Mouse (Mus musculus): Measurements from ENCODE around the gene 1190007I07Rik.

The 1190007I07Rik gene
- long read RNA-seq, experiment 1, transcript 1190007I07Rik-201 (3 exons, 716 nt): major isoform, 7 of 11 reads
- long read RNA-seq, experiment 1, partial matches to known transcripts: 0 of 11 reads
- long read RNA-seq, experiment 1, other reads (novel, unspliced or antisense): 0 of 11 reads
- long read RNA-seq, experiment 2, transcript 1190007I07Rik-201 (3 exons, 716 nt): major isoform, 7 of 10 reads
- long read RNA-seq, experiment 2, partial matches to known transcripts: 0 of 10 reads
- long read RNA-seq, experiment 2, other reads (novel, unspliced or antisense): 0 of 10 reads

DNA sequence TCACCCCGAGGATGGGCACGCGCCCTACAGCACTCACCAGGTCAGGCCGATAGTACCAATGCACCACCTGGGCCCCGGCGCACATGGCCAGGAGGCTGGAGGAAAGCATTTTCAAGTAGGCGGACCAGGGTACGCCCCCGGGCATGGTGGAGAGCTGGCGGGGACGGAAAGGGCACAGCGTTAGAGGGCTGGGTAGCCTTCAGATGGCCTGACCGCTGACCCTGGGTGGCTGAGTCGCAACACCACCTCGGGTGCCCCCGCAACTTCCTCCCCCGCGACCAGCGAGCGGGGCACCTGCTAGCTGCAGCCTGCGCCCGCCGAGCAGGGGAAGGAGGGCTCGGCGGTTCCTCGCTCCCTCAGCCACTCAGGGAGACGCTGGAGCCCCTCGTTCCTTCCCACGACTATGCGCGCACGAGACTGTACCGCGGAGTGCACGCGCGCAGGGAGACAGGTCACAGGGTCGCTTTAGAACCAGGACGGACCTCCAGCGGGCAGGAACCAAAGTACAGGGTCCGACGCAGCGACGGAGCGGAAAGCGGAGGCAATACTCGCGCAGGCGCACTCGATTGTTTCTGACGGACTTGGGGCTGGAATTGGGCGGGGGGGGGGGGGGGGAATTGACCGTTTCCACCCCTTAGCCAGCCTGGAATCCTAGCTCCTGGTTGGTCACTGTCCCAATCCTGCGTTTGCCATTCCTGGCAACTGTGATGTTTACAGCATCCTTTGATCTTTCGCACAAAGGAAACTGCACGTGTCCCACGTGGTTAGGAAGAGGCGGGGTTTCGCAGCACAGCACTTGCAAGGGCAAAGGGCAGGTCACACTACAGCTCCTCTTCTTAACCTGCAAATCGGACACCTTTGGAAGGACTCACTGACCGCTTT is at the start of gene 1190007I07Rik:
1190007I07Rik (minus strand) TSS at position 558 of the 882 bp plus-strand sequence.
- intact Hi-C loops (cut with DNase I): loop anchor here (10.0 kb wide), 1 partner anchor 998 kb away; the partner anchor contains the start of genes Ankrd24 and Sirt6

DNA sequence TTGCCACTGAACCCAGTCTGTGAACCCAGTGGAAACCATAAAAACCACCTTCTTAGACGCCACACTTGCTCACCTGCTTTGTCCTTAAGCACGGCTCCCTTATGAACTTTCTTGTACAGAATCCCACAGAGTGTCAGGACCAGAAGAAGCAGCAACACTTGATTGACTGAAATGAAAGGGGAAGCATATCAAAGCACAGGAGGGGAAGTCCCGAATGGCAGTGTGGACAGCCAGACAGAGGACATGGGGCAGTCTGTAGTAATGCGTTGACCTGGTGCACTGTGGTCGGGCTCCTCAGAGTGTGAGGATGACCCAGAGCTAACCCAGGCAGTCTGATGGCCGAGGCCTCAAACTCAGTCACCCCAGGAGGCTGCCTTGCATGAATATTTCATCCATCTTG is 47.2 kb upstream of the 1190007I07Rik start:
- intact Hi-C loops (cut with DNase I): no loop called here

DNA sequence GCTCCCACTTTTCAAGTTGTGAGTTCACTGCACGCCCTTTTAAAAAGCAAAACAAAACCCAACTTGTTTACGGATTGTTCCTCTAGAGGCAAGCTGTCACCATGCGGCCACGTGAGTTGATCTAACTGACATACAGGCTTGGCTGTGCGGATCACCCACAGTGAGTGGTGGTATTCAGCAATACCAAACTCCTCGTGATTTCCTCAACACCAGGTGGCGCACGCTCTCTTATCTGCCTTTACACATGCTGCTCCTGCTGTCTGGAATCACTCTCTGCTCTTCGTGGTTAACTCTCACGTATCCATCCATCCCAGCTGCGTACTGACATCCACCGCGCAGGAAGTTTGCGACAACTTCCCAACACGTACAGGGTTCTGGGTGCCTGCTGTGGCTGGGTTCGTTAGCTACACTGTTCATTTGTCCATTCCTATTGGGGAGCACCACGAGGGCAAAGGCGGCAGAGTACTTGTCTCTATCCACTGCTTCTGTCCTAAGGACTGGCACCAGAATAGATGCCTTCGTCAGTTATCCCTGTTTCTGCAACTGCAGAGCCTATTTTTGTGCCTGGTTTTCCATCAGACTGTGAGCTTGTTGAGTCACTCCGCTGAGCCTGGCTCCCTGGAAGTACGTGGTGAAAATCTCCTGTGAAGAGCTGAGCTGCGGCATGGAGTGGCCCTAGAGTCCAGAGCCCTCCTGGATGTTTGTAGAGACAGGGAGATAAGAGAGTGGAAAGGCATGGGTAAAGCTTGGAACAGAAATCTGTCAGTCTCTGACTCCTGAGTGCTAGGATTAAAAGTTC is 43.6 kb upstream of the 1190007I07Rik start:
- intact Hi-C loops (cut with DNase I): no loop called here

DNA sequence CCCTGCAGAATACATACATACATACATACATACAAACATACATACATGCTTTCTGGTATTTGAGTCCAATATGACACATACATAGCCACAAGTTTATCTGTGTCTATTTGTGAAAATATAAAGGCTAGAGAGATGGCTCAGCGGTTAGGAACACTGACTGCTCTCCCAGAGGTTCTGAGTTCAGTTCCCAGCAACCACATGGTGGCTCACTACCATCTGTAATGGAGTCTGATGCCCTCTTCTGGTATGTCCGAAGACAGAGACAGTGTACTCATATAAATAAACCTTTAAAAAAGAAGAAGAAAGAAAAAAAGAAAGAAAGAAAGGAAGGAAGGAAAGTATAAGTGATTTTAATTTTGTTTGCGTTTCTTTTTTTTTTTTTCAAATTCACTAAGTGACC is 42.9 kb upstream of the 1190007I07Rik start:
- intact Hi-C loops (cut with DNase I): no loop called here

DNA sequence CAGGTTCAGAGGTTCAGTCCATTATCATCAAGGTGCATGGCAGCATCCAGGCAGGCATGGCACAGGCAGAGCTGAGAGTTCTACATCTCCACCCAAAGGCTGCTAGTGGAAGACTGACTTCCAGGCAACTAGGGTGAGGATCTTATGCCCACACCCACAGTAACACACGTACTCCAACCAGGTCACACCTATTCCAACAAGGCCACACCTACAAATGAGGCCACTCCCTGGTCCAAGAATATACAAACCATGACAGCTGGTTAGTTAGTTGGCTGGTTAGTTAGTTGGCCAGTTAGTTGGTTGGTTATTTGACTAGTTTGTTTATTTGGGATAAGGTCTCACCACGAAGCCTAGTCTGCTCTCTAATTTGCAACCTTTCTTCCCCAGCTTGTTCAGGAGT is 40.3 kb upstream of the 1190007I07Rik start:
- intact Hi-C loops (cut with DNase I): no loop called here

DNA sequence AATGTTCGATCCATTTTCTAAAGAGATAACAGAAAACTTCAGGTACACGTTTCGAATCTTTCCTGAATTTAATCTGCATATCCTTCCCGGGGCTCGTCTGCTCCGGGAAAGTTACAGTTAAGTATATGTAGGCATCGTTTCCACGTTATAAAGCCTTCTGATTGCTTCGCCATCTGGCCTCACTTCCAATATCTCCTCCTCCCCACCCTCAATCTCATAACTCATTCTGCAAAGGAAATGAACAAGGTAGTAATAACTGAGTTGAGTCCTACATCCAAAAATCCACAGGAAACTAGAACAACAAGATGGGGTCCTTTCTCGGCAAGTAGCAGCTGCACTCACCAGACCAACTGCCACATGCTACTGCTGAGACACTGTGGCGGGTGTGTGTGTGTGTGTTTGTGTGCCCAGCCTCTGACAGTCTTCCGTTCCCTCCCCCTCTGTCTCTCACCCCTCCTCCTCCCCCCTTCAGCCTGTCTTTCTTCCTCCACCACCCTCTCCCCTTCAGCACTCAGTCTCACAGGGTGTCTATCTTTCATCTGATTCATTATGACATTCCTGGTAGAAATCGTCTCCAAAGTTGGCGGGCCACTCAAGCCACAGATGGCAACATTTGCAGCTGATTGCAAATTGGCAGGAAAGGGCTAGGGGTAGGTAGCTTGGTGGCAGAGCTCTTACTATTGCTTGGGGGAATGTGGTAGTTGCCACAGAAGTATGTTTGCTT is 39.4 kb upstream of the 1190007I07Rik start:
- intact Hi-C loops (cut with DNase I): no loop called here

DNA sequence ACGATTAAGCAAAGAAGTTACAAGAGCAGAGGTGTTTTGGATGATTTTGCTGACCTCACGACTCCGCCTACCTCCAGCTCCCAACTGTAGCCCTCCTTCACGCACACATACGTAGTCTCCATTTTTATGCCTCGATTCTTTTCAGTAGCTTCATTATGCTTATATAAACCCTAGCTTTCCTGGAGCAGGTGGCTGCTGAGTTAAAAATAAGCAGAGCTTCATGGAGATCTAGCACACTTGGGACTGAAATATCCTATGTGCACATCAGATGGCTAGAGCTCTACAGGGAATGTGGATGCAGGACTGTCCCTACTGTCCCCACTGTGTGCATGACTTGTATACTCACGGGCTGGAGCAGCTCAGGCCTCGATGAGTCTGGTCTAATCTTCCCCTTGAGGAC is 38.8 kb upstream of the 1190007I07Rik start:
- intact Hi-C loops (cut with DNase I): no loop called here

DNA sequence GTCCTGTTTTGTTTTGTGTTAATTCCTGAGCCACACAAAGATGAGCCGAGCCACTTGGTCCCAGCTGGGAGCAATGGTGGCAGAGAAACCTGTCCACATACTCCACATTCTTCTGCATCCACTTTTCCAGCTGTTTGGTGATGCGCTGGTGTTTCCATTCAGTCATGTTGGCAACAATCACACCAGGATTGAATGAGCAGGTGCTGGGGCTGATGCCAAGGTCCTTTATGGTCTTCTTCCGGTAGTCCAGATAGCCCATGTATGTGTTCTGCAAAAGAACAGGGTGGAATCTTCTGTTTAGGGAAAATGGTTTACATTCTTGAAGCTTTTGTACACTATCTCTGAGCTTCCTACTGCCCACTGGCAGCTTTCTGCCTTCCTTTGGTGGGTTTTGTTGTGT is 31.6 kb upstream of the 1190007I07Rik start:
- intact Hi-C loops (cut with DNase I): no loop called here

DNA sequence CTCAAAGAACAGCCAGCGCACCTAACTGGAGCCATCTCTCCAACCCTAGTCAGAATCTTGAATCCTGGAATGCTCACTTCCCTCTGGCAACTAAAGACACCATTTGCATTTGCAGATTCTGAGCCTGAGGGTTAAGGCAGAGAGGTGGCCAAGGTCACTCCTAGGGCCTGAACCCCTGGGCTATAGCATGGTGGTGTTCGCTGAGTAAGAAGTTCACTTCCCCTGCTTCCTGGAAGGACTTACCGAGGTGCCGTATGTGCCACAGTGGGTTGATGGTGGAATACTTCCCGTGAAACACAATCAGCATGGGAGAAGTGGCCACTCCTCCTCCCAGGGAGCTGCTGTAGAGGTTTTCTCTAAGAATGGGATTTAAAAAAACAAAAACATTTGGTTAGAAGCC is 29.6 kb upstream of the 1190007I07Rik start:
- intact Hi-C loops (cut with DNase I): no loop called here

DNA sequence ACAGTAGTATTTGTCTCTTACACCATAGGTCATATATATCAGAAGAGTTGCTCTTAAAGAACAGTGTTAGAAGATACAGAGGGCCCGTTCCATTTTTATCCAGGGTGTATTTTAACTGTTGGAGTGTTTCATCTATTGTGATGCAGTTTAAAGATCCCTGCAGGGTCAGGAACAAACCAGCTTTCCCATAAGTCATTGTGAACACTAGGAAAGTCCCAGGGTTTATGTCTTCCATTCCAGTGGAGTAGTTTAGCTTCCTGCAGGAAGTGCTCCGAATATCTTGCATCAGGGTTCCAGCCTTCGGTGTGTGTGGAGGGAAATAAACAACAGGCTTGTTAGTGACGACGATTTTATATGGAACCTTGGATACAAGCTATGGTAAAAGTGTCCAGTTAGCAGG is 28.2 kb upstream of the 1190007I07Rik start:
- intact Hi-C loops (cut with DNase I): no loop called here

DNA sequence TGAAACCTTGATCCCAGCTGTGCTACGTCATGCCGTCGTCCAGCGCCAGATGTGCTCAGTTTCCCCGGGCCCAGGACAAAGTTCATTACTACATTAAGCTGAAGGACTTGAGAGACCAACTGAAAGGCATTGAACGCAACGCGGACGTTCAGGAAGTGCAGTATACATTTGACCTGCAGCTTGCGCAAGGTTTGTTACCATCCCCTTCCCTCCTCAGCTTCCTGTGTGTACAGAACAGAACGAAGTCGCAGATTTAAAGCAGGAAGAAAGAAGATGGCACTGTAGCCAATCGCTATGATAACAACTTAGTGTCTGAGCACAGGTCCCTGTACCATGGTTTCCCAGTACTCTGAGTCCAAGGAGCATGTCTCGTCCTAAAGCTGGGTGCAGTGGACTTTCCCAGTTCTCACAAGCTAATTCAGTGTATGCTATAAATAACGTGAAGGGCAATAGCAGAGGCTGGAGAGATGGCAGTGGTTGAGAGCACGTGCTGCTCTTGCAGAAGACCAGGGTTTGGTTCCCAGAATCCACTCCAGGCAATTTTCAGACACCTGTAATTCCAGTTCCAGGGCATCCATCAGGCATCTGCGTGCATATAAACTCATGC is 24.3 kb upstream of the 1190007I07Rik start:
- intact Hi-C loops (cut with DNase I): no loop called here

DNA sequence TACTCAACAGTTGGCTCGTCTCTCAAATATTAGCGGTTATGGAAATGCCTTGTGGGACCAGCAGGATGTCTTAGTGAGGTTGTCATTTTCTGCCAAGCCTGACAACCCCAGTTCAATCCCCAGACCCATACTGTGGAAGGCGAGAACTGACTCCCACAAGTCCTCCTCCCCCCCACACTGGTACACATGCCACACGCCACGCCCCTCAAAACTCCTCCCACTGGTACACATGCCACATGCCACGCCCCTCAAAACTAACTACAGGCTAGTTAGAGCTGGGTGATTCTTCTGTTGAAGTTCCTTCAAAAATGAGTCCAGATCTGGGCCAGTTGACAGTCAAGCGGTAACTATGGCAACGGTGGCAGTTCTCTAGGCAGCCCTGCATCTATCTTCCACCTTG is 23.1 kb upstream of the 1190007I07Rik start:
- intact Hi-C loops (cut with DNase I): no loop called here

DNA sequence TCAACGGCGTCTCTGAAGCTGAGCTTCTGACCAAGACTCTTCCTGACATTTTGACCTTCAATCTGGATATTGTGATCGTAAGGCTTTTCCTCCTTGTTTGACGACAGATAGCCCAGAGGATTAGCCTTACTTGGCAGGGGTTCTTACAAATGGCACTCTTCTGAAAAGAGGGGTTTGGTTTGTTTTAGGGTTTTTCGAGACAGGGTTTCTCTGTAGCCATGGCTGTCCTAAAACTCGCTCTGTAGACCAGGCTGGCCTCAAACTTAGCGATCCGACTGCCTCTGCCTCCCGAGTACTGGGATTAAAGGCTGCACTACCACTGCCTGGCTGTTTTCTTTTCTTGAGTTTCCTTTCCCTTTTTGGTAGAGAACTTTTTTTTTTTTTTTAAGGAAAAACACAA is 18.5 kb upstream of the 1190007I07Rik start:
- intact Hi-C loops (cut with DNase I): no loop called here

DNA sequence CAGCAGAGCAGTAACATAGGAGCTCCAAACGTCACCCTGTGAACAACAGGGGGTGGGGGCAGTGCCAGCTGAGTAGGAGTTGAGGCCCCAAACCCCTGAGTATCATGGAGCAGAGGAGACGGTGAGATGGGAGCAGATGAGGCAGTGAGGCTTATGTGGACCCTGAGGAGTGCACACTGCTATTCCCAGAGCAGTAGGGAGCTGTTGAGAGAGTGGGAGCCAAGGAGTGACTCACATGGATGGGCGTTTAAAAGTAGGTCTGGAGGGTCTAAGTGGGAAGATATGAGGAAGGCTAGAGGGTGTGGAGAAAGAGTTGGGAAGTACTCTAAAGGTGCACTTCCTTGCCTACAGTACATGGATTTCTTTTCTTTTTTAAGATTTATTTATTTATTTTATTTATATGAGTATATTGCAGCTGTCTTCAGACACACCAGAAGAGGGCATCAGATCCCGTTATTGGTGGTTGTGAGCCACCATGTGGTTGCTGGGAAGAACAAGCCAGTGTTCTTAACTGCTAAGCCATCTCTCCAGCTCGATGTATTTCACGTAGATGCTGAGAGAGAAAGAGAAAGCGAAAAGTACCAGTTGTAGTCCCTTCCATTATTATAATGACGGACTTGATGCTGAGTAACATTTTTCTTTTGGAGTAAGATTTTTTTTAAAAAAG is 16.1 kb upstream of the 1190007I07Rik start:
- intact Hi-C loops (cut with DNase I): no loop called here

DNA sequence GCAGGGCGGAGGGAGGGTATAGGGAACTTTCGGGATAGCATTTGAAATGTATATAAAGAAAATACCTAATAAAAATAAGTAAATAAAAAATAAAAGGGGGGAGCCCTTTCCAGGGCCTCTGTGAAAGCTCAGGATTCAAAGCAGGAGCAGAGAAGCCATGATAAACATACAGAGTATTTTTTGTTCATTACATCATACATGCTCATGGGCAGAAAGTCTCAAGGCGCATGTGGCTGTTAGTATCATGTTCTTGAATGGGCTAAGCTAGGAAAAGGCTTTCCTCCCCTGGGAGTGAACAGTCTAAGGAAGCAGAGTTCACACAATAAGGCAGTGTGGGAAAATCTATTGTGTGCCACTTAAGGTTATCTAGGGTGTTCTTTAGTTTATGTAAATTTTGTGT is 13.3 kb upstream of the 1190007I07Rik start:
- intact Hi-C loops (cut with DNase I): no loop called here

DNA sequence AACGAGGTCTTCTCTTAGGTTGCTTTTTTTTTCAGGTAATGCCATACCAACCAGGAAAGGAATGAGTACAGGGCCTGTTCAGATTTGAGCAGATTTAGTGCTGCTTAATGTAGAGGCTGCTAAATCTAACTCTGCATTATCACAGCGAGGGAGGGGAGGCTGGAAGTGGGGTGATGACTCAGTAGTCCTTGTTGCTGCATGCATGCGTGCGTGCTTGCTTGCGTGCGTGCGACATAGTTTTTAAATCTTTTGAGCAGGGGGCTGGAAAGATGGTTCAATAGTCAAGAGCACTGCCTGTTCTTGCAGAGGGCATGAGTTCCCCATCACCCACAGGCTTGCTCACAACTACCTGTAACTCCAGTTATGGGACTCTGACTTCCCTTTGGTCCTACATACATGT is 11.3 kb upstream of the 1190007I07Rik start:
- intact Hi-C loops (cut with DNase I): no loop called here

DNA sequence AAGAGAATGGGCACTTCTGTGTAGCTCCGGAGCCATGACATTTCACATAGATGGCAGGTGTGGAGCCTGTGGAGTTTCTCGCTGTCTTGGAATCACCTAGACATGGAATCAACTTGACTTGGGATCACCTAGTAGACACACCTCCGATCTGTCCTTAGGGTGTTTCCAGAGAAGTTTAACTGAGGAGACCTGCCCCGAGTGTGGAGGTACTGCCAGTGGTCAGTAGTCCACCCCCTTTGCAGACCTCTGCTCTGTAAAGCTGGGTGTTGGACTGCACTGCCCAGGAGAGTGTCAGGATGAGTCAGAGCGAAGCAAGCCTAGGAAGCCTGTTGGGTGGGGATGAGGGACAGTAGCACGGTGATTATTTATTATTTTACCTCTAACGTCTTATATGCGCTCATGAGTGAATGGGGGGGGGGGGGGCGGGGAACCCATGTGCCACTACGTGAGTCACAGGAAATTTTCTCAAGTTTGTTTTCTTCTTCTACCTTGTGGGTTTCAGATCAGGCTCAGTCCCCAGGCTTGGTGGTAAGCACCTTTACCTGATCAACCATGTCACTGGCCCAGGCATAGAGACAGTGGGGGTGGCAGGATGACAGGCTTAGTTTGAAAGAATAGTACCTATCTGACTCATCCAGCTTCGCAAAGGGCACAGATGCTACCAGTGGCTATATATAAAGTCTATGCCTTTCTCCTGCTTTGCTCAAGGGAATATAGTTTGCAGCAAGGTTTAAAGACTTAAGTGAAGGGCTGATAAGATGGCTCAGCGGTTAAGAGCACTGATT is 9.7 kb upstream of the 1190007I07Rik start:
- intact Hi-C loops (cut with DNase I): no loop called here

DNA sequence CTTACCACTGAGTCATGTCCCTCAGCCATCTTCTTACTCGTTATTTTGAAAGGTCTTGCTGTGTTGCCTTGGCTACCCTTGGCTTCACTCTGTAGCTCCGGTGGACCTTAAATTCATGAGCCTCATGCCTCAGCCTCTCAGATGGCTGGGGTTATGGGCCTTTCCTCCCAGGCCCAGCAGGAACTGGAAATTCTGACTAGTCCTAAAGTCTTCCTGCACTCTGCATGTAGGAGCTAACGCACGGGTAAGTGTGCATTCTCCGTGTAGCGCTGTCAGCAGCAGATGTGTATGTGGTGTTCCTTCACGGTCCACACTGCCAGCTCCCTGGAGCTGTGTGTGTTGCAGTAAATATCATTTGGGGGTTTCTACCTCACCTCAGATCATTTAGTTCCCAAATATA is 8.1 kb upstream of the 1190007I07Rik start:
- intact Hi-C loops (cut with DNase I): no loop called here

DNA sequence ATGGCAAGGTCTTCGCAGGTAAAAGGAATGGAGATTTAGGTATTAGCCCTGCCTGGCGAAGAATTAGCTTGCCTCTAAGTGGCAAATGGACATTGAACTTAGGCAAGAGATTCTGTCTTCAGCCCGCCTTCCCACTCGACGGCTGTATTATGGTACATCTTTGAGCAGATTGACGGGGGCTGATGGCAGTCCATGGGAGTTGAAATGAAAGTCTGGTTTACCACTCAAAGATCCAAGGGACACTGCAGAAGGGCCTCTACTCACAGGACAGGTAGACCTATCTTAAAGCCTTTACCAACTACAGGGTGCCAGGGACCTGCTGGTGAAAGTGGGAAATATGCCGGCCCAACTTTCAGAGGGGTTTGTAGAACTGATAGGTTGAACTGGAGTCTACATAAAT is 7.5 kb upstream of the 1190007I07Rik start:
- intact Hi-C loops (cut with DNase I): no loop called here

All from adrenal gland (tissue).